Mouse (Mus musculus) thymus, adult 2 months (tissue): ENCODE measurements at regions not wholly inside any gene's neighbourhood (a gene's known extent, or its start where the extent isn't known, plus 50 kb on each side); places are given as distances from the start of the nearest gene placed in this dataset.

ENCODE experiments used
- DNase-seq: peaks from one replicate; pipeline ENCODE4 v3.0.0; 2021
- H3K27ac ChIP-seq: fragments of 200-500 bp; 2 replicates; pipeline ENCODE4 v1.5.1; 2012; ENCODE audit warnings: low read length, control low read depth; ENCODE audit not compliant: control insufficient read depth, insufficient read depth
- H3K27me3 ChIP-seq: fragments of 200-500 bp; 2 replicates; pipeline ENCODE4 v1.6.1; 2012; ENCODE audit warnings: mild to moderate bottlenecking, low read length, moderate library complexity, mixed read lengths; ENCODE audit not compliant: control insufficient read depth, insufficient read depth
- H3K36me3 ChIP-seq: fragments of 200-500 bp; 2 replicates; pipeline ENCODE4 v1.6.1; 2012; ENCODE audit warnings: mild to moderate bottlenecking, low read length, moderate library complexity; ENCODE audit not compliant: control insufficient read depth, insufficient read depth
- H3K4me1 ChIP-seq: fragments of 200-500 bp; replicated peaks from 2 replicates; pipeline ENCODE4 v1.6.1; 2012; ENCODE audit warnings: low read length; ENCODE audit not compliant: control insufficient read depth, insufficient read depth
- H3K4me3 ChIP-seq: fragments of 200-500 bp; 2 replicates; pipeline ENCODE4 v1.5.1; 2012; ENCODE audit warnings: mild to moderate bottlenecking, low read length, control low read depth, moderate library complexity; ENCODE audit not compliant: control insufficient read depth, insufficient read depth
- CTCF ChIP-seq: fragments of 200-500 bp; IDR thresholded peaks from 2 replicates; pipeline ENCODE4 v1.5.1; 2012; ENCODE audit warnings: mild to moderate bottlenecking, control low read depth, low read length, moderate library complexity, borderline replicate concordance; ENCODE audit not compliant: control insufficient read depth, poor library complexity, insufficient read depth; ENCODE audit errors: extremely low read depth
- POLR2A ChIP-seq: fragments of 200-500 bp; IDR thresholded peaks from 2 replicates; pipeline ENCODE4 v1.6.1; 2012; ENCODE audit warnings: mild to moderate bottlenecking, low read length, control low read depth, moderate library complexity; ENCODE audit not compliant: control insufficient read depth, poor library complexity, insufficient read depth; ENCODE audit errors: extremely low read depth
- WGBS: fragments of 180-500 bp; shearing (Covaris S2); methylation state at CpG from one replicate; pipeline ENCODE4 v1.1.7; 2018; 5-methylcytosine and 5-hydroxymethylcytosine counted together

DNA sequence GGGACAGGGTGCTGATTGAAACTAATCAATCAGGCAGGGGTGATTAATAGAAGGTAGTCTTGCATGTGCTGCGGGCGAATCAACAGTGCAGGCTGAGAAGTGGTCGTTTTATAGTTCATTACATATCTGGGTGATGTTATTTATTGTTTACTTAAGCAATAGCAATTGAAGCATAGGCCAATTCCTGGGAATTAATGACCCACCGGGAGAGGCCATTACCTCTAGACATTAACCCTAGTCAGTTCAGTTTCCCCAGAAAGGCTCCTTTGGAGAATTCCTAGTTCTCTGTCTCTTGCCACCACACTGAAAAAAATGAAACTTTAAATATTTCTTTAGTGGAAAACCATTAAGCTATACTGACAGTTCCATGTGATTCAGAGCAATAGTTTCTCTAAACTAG lies 236.6 kb downstream of the Samd5 start:
- H3K4me1 ChIP-seq: no peaks in the 10 kb centered on the region
- H3K27ac ChIP-seq: no peak overlapping the region
- no peak for DNase-seq
- H3K27me3 ChIP-seq: no peaks in the 10 kb centered on the region
- H3K4me3 ChIP-seq: no peak overlapping the region
- TF ChIP-seq CTCF: no peak
- no peak for TF ChIP-seq POLR2A
- H3K36me3 ChIP-seq: no peaks in the 10 kb centered on the region
- WGBS: 87% methylated on average over 4 of the region's 4 CpGs

DNA sequence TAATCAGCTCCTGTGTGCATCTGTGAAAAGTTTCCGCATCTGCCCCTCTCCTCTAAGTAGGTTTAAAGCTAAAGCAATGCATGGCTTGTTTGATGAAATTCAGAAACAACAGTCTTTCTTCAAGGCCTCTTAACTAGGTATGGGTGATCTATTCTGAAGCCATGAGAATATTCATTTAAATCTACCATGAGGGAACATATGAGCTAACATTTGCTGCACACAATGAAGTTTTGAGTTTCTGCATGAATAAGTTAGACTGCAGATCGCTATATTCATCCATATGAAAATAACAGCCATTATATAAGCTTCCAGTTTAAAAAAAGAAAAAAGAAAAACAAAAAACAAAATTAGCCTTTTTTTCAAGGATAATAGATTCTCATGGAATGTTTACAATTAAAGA lies 245.9 kb downstream of the Samd5 start:
- TF ChIP-seq POLR2A (no peak), CTCF (no peak)
- Histone ChIP-seq H3K27ac (no peak overlapping the region), H3K4me1 (no peaks in the 10 kb centered on the region), H3K4me3 (no peak overlapping the region), H3K27me3 (no peaks in the 10 kb centered on the region), H3K36me3 (no peaks in the 10 kb centered on the region)
- DNase-seq: no peak
- WGBS: 93% methylated on average over 2 of the region's 2 CpGs

DNA sequence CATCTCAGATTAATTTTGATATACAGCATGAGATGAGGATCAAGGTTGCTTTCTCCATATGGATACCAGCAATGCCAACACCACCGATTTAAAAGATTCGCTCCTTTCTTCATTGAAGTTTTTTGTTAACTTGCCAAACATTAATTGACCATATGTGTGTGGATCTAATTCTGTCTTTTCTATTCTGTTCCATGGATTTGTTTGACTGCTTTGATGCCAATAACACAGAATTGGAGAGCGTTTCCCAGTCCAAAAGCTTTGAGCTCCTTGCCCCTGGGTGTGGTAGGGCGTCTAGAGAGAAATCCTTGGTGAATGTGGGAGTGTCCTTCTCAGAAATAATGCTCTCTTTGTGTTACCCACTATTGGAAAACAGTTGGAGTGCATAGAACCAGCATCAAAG lies 254.3 kb downstream of the Samd5 start:
- TF ChIP-seq CTCF: no peak
- TF ChIP-seq POLR2A: no peak
- H3K4me3 ChIP-seq: no peak overlapping the region
- no peak for DNase-seq
- no peak overlapping the region for H3K27ac ChIP-seq
- H3K36me3 ChIP-seq: no peaks in the 10 kb centered on the region
- no peaks in the 10 kb centered on the region for H3K4me1 ChIP-seq
- H3K27me3 ChIP-seq: no peaks in the 10 kb centered on the region
- WGBS: 95% methylated on average over 4 of the region's 4 CpGs

DNA sequence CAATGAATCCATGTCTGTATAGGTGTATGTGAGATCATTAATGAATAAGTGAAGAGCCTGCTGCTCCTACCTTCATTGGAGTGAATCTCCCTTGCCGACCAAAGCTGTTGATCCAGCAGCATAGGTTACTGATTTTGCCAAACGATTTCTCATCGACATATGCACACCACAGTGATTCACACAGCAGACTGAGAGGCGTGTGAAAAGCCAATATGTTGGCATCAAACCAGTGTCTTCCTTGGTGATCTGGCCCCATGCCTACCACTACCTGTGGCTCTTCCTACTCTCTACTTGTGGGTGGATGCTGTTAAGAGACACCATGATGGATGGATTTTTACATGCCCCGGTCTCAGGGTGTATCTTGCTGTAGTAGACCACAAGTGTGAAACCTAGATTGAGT lies 258.3 kb downstream of the Samd5 start:
- Histone ChIP-seq H3K36me3 (no peaks in the 10 kb centered on the region), H3K4me1 (no peaks in the 10 kb centered on the region), H3K4me3 (no peak overlapping the region), H3K27ac (no peak overlapping the region), H3K27me3 (no peaks in the 10 kb centered on the region)
- TF ChIP-seq POLR2A (no peak), CTCF (no peak)
- WGBS: 95% methylated on average over 5 of the region's 5 CpGs
- DNase-seq: no peak

DNA sequence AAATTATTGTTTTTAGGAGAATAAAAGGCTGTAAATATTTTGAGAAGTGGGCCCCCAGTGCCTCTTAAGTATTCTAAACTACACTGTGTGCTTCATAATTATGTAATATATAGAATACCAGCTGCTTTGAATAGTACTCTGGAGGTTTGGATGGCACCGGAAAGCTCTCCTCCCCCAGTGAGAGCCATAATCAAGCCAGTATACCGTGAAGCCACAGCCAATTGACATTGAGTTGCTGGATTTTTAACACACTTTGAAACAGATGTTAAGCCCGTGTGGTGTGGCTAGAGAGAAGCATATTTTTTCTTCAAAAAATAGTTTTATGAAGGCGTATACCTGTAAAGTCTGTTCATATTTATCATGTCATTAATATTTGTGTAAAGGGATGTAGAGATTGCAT lies 268.9 kb downstream of the Samd5 start:
- 93% methylated on average over 4 of the region's 4 CpGs for WGBS
- Histone ChIP-seq H3K4me1 (no peaks in the 10 kb centered on the region), H3K4me3 (no peak overlapping the region), H3K36me3 (no peaks in the 10 kb centered on the region), H3K27me3 (no peaks in the 10 kb centered on the region), H3K27ac (no peak overlapping the region)
- TF ChIP-seq CTCF (no peak), POLR2A (no peak)
- no peak for DNase-seq

DNA sequence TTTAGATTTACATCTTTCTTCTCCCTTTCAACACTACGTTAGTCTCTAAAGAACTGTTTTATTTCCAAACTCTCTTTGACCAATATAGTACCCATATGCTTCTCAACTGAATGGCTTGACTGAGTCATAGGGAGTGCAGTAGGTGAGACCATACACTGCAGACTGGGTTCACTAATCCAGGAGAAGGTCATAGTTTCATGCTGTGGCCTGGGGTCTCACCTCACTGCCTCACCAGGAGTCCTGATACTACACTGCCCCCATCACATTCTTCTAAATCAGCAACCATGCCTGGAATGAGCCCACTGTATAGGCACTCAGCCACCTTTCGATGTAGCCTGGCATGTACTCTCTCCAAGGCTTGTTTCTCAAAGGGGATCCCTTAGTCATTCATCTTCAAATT lies 269.6 kb downstream of the Samd5 start:
- TF ChIP-seq POLR2A (no peak), CTCF (no peak)

DNA sequence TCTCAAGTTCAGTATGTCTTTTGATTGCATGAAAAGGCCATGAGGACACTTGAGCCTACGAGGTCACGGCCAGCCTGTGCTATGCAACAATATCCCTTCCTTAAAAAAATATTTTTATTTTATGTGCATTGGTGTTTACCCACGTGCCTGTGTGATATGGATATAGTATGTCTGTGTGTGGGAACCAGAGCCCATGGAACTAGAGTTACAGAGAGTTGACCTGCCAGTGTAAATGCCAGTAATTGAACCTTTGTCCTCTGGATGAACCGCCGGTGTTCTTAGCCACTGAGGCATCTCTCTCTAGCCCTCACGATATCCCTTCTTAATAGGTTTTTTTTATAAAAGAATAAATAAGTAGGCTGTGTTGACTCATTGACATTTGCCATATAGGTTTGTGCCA lies 270.0 kb downstream of the Samd5 start:
- Histone ChIP-seq H3K27ac (no peak overlapping the region), H3K36me3 (no peaks in the 10 kb centered on the region), H3K4me1 (no peaks in the 10 kb centered on the region), H3K4me3 (no peak overlapping the region), H3K27me3 (no peaks in the 10 kb centered on the region)
- DNase-seq: no peak
- no peak for TF ChIP-seq CTCF
- TF ChIP-seq POLR2A: no peak
- WGBS: 89% methylated on average over 6 of the region's 6 CpGs

More for the DNA sequence above, 269.6 kb downstream of the Samd5 start:
- no peak overlapping the region for H3K27ac ChIP-seq
- no peaks in the 10 kb centered on the region for H3K36me3 ChIP-seq
- DNase-seq: no peak
- no peaks in the 10 kb centered on the region for H3K27me3 ChIP-seq
- H3K4me3 ChIP-seq: no peak overlapping the region
- WGBS: 97% methylated on average over 2 of the region's 2 CpGs
- H3K4me1 ChIP-seq: no peaks in the 10 kb centered on the region
